Mouse (Mus musculus) frontal cortex, postnatal 10 days (tissue): ENCODE results near the gene Rgs6.

Experiments used
- DNase-seq, 2 experiments: peaks; one replicate each; pipeline ENCODE4 v3.0.0; 2022; ENCODE audit warnings: low spot score in 2 of 2, mixed read lengths in 1 of 2

Gene Rgs6

DNA sequence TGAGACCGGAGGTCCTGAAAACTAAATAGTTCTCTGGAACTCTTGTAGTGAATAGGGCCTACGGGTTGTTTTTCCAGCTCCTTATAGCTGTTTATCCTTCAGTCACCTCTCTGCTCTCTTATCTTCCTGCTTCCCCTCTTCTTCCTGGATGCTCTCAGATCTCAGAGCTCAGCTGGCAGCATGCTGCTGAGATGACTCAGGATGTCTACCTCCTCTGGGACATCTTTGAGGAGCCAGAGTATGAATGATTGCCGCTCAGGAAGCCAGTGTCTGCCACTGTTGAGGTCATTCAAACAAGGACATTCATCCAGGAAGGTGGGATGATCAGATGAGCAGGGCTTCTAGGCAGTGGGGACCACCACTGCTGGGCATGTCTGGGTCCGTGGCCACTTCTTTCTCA, 498.9 kb downstream of the Rgs6 start:
- no peak for DNase-seq

DNA sequence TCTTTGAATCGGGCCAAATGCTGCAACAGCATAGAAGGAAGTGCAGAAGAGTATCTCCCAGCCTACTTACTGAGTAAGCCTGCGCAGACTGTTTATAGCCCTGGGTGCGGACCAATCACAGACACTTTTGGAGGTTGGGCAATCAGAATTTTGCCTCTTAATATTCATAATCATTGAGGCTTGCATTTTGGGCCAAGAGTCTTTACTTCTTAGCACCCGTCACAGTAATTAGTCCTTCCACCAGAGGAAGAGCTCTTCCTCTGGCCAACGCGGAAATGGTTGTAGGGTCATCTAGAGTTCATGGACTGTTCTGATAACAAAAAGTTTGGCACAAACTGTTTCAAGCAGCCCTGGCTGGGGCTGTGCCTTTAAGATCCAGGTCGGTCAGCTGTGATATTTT, 499.5 kb downstream of the Rgs6 start:
- DNase-seq: no peak

DNA sequence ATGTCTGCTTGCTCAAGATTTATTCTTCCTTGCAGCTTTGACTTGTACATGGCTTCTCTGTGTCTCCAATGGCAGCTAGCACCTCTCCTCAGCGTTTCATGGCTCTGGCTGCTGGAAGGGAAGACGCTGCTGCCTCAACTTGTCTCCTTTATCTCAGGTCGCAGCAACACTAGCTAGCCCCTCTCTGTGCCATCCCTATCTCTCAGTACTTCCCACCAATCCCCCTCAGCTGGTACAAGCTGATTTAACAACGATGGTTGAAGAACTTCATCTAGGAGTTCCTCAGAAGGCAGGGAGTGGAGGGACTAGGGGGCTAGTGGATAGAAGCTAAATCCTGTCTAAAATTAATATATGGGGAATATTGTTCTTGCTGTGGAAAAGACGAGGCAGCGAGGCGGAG, 503.9 kb downstream of the Rgs6 start:
- no peak for DNase-seq

DNA sequence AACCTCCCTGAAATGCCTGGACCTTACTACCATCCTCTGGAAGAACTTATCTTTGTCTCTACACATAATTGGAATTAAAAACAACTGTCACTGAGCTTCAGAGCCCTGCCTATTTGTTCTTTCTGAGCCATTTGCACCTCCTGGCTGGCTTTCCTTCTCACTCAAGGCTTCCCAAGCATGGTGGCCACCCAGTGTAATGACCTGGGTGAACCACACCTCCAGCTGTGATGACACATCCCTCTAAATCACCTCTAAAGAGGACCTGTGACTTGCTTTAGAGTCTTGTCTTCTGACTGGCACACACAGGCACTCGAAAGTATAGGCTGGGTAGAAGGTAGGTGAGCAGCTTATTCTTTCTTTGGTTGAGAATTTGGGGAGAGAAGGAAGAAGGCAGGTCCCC, 509.7 kb downstream of the Rgs6 start:
- DNase-seq: no peak

DNA sequence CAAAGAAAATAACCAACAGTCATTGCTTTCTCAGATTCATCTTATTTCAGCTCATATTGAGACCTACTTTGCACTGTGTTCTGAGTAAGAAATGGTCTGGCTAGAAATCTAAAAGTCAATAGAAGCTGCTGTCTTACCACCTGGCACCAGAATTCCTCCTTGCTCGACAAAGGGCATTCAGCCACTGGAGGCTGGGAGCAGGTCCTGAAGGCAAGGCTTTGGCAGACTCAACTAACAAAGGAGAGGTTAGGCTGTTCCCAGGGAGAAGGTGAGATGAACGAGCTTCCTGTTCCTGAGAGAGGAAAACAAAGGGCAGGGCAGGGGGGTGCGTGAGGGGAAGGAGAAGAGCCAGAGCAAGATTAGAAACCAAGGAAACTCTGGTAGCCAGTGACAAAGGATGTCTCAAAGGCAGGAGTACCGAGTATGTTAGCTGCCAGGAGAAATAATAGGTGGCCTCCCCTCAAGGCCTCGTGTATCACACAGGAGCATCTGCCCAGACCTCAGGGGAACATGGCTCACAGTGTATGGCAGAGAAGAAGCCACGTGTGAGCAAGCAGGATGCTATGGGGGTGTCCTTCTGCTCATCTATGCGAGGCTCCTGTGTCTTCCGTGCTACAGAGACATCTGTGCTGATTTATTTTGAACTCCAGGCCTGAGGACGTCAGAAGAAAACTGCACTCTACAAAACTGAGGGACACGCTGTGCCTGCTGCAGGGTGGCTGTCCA, 510.7 kb downstream of the Rgs6 start:
- DNase-seq: no peak

DNA sequence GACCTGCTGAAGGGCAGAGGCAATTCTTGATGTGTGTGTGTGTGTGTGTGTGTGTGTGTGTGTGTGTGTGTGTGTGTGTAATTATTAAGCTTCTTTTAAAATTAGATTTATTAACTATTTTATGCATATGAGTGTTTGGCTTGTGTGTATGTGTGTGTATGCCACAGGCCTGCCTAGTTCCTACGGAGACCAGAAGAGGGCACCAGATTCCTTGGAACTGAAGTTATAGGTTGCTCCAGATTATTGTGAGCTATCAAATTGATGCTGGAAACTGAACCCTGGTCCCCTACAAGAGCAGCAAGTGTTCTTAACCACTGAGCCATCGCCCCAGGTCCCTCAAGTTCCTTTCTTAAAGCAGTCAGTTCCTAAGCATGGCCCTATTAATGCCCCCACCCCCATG, 511.8 kb downstream of the Rgs6 start:
- DNase-seq: no peak

DNA sequence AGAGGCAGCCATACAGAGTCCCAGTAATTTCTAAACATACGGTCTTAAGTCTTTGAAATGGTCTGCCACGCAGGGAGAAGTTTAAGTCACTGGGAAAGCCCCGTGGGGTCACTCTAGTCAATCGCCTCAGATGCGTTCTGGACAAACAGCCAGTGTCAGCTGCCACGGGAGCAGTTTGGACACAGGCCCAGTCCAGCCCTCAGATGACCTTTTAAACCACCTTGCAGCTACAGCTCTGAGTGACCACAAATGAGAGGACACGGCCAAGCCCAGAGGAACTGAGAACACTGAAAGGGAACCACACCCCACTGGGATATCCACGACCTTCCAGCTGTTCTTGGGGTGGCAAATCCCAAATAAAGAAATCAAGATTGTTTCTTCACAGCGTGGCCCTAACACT, 512.3 kb downstream of the Rgs6 start:
- no peak for DNase-seq

DNA sequence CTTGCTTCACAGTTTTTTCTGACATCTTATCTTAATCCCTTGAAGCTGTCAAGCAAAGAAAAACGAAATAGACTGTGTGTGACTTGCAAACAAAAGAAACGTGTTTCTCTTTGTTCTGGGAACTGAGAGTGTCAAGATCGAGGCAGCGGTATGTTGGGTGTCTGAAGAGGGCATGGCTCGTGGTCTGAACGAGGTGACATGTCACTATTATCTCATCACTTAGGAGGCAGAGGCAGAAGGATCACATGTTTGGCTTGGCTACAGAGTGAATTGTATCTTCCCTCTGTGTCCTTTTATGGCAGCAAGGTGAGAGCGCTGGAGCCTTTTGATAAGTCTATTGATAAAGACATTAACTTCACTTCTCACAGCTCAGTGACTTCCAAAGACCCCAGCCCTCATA, 512.8 kb downstream of the Rgs6 start:
- DNase-seq: no peak

DNA sequence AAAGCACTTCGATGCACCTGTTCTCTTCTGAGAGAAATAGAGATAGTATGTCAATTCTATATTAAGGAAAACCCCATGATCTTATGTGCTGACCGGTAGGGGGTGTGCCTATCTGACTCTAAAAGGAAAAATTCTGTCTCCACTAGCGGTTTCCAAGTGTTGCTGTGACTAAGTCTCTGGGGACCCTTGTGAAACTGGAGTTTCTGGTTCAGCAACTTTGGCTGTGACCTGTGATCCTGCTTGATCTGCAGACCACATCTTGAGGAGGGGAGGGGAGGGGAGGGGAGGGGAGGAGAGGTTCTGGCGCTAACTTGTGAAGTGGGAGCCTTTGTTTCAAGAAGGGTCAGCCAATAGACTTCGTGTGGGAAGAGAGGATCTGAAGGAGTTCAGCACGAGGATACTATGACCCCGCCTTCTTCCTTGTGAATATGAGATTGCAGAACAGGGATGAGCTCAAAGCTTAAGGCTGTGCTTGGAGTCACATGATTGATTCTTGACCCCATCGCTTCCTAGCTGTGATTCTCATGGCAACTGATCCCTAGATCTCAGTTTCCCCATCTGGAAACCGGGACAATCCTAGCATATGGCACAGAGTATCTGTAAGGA, 517.5 kb downstream of the Rgs6 start:
- DNase-seq: no peak

DNA sequence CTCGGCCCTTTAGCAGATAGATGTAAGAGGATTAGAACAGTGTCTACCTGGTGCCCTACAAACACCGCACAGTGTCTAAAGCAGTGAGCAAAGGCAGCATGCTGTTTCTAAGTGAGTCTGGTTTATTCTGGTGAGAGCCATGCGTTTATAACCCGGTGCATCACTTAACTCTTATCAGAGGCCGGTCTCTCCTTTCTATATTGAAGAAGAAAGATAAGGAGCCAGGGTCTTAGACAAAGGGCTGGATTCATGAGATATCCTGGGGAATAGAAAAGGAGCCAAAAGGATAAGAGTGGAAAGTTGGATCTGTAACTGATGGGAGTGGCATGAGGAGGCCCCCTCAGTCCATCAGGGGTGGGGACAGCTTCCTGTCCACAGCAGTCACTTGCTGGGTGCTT, 518.0 kb downstream of the Rgs6 start:
- no peak for DNase-seq

DNA sequence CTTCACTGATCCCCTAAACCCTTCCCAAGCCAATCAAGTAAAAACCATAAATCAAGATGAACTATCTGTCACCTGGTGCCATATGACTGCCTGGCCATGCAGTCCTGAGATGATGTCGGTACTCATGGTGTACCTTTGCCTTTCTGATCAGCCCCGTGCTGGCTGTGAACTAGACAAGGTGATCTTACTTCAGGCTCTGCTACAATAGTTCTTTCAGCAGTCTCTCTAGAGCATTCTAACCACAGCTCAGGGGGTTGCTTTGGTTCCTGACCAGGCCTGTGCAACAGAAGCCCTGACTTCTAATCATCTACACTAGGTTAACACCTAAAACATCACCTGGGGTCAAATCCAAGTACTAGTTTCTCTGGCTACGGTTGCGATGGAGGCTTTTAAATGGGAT, 521.4 kb downstream of the Rgs6 start:
- no peak for DNase-seq

DNA sequence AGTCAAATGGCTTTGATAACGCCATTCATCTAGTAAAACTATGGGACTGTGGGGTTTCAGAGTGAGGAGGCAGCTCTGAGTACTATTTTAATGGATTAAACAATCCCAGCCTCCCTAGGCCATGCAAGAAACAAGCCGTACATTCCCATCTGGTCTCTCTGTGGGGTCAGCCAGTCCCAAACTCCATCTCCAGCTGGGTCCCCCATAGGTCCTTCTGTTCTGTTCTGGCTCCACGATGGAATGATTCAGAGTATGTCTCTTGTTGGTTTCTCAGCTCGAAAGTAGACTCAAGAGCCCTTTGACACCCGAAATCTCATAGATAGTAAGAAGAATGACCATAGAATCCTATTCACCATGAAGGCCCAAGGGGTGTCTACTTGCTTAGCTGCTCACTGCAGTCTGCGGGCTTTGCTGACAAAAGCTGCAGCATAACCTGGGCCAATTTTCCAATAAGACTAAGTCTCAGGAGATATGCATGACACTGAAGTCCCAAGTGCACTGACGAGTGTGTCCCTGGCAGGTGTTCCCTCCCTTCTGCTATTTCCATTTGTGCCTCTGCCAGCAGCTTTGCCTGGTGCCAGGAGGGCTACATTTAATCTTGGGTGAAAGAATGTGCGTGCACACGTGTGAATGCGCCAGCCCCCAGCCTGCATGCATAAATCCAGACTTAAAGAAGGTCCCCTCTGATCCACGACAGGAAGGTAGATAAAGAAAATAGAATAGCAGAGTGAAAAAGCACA, 522.0 kb downstream of the Rgs6 start:
- no peak for DNase-seq

DNA sequence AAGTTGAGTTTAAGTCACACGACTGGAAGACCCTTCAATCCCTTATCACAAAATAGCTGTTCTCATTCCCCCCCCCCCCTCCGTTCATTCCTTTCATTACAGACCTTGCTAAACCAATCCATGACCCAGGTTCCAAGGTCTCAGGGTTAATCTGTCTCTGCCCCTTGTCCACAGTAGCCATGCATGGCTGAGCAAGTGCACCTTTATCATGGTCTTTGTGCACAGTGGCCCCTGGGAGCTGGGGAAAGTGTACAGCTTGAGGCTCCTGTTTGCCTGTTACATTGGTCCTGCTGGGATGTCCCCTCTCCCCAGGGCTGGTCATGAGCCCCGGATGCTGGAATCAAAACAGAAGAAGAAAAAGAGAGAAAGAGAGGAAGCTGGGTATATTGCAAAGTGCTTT, 522.6 kb downstream of the Rgs6 start:
- DNase-seq: no peak

DNA sequence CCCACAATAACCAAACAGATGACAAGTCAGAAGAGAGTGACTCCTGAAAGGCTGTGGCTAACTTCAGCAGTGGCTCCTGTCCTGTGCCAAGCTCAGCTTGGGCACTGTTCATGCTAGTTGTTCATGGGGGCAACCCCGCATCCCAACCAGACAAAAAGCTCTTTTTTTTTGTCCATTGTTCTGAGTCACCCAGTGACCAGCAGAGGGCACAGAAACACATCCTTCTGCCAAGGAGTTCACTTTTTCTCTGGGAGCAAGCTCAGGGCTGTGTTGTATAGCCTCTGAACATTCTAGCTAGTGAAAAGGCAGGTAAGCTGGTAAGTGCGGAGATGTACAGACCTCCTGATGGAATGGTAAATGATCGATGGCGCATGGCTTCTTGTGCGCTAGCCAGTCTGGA, 524.2 kb downstream of the Rgs6 start:
- DNase-seq: no peak

DNA sequence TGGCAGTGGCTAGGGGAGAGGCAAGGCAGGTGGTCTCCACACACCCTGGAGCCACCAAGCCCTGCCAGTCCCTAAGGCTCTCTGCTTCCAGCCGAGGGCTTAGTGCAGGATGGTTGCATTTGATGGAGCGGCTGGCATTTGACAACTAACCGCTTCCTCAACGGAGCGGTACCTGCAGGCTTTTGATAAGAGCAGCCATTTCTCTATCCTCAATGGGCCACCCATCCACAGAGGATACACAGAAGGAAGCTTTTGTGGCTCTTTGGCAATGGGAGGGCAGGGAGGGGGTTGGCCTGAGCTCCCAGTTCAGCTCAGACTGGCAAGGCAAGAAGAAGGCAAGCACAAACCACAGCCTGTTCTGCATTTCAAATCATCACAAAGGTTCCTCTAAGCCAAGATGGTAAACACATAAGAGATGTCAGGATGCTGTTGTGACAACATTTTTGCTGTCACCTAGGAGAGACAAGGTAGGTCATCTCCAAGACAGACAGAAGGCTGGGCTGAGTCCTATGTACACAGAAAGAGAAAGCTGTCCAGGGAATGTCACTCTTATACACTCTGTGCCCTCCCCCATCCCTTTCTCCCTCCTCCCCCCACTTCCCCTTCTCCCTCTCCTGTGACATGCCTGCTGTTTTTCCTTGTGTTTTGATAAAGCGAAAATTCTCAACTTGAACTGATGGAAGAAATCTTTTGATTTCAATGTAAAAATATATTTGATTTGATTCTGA, 525.0 kb downstream of the Rgs6 start:
- no peak for DNase-seq

DNA sequence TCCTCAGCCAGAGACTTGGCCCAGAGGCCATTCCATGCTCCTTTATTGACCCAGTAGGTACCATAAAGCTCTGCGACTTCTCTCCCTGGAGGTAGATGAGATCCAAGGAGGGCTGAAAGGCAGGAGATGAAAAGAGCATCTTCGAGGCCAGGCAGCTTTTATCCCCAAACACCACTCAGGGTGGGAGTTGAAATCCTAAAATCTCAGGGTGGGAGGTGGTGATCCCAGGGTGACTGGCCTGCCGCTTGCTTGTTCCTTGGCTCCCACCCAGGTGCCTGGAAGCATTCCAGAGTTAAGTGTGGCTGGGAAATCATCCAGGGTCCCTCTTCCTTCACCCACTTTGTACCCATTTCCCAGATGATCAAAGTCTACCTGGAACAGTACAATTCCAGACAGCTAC, 525.9 kb downstream of the Rgs6 start:
- no peak for DNase-seq

DNA sequence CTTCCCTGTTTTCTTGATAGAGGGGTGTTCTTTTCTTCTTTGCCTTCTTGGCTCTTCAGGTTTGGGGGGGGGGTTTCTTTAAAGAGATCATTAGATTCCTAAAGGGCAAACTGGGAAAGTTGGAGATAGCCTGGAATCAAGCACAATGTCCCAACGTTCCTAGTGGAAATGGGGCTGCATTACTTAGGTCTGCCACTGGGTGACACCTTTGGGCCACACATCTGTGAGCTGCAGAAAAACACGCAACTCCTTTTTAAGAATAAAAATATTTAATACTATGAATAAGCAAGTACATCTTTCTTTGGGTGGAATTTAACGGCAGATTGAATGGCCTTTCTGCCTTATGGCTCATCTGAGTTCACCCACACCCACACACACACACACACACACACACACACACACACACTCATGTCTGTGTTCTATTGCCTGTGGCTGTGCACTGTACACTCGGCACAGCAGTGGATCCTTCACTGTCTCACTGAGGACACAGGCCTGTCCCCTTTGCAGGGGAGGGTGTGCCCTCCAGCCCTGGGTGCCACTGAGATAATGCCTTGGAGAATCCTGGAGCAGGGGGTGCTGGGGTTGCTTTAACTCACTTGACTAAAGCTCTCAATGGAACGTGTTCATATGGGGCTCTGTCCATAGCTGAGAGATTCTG, 526.4 kb downstream of the Rgs6 start:
- DNase-seq: peak in 1 of 2 experiments; percentile 73

DNA sequence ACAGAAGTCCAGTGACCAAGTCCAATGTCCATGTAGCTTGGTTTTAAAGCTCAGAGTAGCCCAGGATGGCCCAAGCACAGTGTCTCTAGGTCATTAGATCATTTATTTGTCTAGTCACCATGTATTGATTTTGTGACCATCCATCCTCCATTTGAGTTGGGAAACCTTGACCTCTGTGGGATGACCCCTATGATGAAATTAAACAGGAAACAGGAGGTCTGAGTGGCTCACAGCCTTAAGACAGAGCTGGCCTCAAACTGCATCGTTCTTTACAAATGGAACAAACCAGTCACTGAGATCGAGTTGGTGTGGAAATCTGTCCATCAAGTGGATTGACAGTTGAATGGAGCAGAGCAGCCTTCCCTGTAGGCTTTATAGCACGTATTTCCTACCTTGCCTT, 536.0 kb downstream of the Rgs6 start:
- no peak for DNase-seq

DNA sequence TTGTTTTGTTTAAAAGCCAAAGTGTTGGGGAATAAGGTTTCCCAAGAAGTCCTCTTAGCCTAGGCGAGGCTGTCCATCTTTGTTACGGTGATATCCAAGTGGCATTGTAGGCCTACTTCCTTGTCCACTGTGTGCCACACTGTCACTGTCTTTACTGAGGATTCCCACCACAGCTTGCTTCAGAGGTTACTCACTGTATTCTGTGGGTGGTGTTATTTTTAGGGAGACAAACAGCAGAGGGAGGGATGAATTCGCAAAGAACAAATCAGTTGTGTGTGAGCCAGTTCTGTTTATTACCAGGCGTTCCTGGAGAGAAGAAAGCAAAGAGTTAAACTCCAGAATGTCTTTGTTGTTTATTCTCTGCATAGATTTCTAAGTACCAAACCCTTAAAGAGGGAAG, 537.2 kb downstream of the Rgs6 start:
- DNase-seq: no peak

DNA sequence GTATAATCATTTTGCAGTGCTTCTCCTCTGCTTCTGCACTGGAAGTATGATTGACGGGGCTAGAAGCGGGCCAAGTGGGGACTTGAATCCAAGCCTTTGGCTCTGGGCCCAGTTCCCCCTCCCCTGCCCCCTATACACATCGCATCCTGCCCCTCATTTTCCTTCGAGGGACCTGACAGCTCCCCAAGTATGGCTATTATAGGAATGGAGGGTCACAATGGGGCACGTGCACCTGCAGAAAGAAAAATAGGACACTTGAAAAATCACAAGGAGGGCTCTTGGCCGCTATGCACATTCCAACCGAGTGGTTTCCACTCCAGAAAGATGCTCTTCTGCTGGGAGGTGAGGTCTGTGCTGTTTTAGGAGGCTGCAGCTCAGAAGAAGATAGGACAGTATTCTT, 538.8 kb downstream of the Rgs6 start:
- DNase-seq: no peak

DNA sequence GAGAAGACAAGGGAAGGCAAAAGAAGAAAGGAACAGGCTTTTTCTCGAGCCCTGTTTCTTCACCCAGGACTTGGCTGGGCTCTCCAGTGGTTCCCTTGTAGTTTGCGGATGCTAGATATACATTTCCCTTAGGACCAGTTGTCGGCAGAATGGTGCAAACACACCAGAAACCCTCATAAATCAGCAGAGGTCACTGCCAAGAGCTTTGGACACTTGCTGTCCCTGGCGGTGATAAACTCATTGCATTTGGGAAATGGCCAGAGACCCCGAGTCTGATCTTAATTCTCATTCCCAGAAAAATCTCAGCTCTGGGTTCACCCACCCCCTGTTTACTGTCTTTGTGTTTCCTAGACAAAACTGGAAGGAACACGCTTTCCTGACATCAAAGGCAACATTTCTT, 539.9 kb downstream of the Rgs6 start:
- no peak for DNase-seq

DNA sequence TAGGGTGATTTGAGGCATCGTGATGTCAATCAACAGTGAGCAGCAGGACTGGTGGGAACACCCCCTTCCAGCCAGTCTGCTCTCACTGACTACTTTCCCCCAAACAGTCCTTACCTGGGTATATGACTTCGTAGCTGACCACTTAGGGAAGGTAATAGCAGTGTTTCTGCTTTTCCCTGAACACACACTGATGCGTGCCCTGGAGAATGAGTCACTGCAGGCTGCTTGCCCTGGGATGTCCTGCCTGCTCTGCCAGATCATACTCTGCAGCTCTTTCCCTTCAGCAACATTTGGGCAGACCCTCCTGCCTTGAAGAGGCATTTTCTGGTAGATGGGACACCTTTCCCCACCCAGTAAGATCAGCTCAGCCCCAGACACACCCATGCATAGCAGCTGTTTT, 540.5 kb downstream of the Rgs6 start:
- DNase-seq: no peak
